Mouse (Mus musculus): ENCODE results near the gene Slc6a17. TPM values are rescaled to one million over a fixed set of nuclear protein-coding genes. Genes with fewer than 3 reads are reported as not detected.

Gene Slc6a17
- polyA plus RNA-seq, 1 experiment: 238 TPM

GRCm38 (mm10) chr3:107458528-107459195 is 59.2 kb downstream of the Slc6a17 start:
- no peak for TF ChIP-seq CTCF (IDR thresholded peaks at IDR 0.05; ENCODE audit: extremely low read depth, insufficient read depth, low read length)
- H3K27ac ChIP-seq (ENCODE audit: insufficient read depth, low read length): peak overlapping the region; percentile 36
- H3K4me1 ChIP-seq (ENCODE audit: control insufficient read depth, insufficient read depth, low read length): peaks cover 4% of the 10 kb centered on the region
- peak overlapping the region; percentile 84 for H3K4me3 ChIP-seq (ENCODE audit: insufficient read depth, low read length)

GRCm38 (mm10) chr3:107458104-107458503 is 59.7 kb downstream of the Slc6a17 start:
- H3K27ac ChIP-seq (ENCODE audit: insufficient read depth, low read length): peak overlapping the region; percentile 36; the same call in 1 of the 2 replicates
- peak overlapping the region; percentile 84 for H3K4me3 ChIP-seq (ENCODE audit: insufficient read depth, low read length)
- no peak for TF ChIP-seq POLR2A (IDR thresholded peaks at IDR 0.05; ENCODE audit: extremely low read depth, insufficient read depth, low read length)
- TF ChIP-seq CTCF (IDR thresholded peaks at IDR 0.05; ENCODE audit: extremely low read depth, insufficient read depth, low read length): no peak
- H3K4me1 ChIP-seq (ENCODE audit: control insufficient read depth, insufficient read depth, low read length): peaks cover 4% of the 10 kb centered on the region

GRCm38 (mm10) chr3:107454280-107454679 is 63.5 kb downstream of the Slc6a17 start:
- peaks cover 5% of the 10 kb centered on the region for H3K4me1 ChIP-seq (ENCODE audit: control insufficient read depth, insufficient read depth, low read length)
- TF ChIP-seq POLR2A (IDR thresholded peaks at IDR 0.05; ENCODE audit: extremely low read depth, insufficient read depth, low read length) (no peak), CTCF (IDR thresholded peaks at IDR 0.05; ENCODE audit: extremely low read depth, insufficient read depth, low read length) (no peak)
- H3K27ac ChIP-seq (ENCODE audit: insufficient read depth, low read length): no peak overlapping the region
- H3K4me3 ChIP-seq (ENCODE audit: insufficient read depth, low read length): no peak overlapping the region

GRCm38 (mm10) chr3:107446822-107447221 is 71.0 kb downstream of the Slc6a17 start:
- no peak overlapping the region for H3K27ac ChIP-seq (ENCODE audit: insufficient read depth, low read length)
- H3K4me3 ChIP-seq (ENCODE audit: insufficient read depth, low read length): no peak overlapping the region
- TF ChIP-seq POLR2A (IDR thresholded peaks at IDR 0.05; ENCODE audit: extremely low read depth, insufficient read depth, low read length): no peak
- TF ChIP-seq CTCF (IDR thresholded peaks at IDR 0.05; ENCODE audit: extremely low read depth, insufficient read depth, low read length): no peak
- H3K4me1 ChIP-seq (ENCODE audit: control insufficient read depth, insufficient read depth, low read length): peaks cover 10% of the 10 kb centered on the region; the same call in 1 of the 2 replicates

- TF ChIP-seq POLR2A (IDR thresholded peaks at IDR 0.05; ENCODE audit: extremely low read depth, insufficient read depth, low read length) (no peak), CTCF (IDR thresholded peaks at IDR 0.05; ENCODE audit: extremely low read depth, insufficient read depth, low read length) (no peak)
- no peak overlapping the region for H3K27ac ChIP-seq (ENCODE audit: insufficient read depth, low read length)
- H3K4me1 ChIP-seq (ENCODE audit: control insufficient read depth, insufficient read depth, low read length): peaks cover 11% of the 10 kb centered on the region; the same call in 1 of the 2 replicates
- H3K4me3 ChIP-seq (ENCODE audit: insufficient read depth, low read length): no peak overlapping the region
Measured at GRCm38 (mm10) chr3:107443866-107444265, 74.0 kb downstream of the Slc6a17 start.

GRCm38 (mm10) chr3:107442191-107442590 is 75.6 kb downstream of the Slc6a17 start:
- TF ChIP-seq POLR2A (IDR thresholded peaks at IDR 0.05; ENCODE audit: extremely low read depth, insufficient read depth, low read length) (peak; percentile 40; the same call in 1 of the 2 replicates), CTCF (IDR thresholded peaks at IDR 0.05; ENCODE audit: extremely low read depth, insufficient read depth, low read length) (no peak)
- H3K27ac ChIP-seq (ENCODE audit: insufficient read depth, low read length): no peak overlapping the region
- H3K4me1 ChIP-seq (ENCODE audit: control insufficient read depth, insufficient read depth, low read length): peaks cover 11% of the 10 kb centered on the region; the same call in 1 of the 2 replicates
- no peak overlapping the region for H3K4me3 ChIP-seq (ENCODE audit: insufficient read depth, low read length)

GRCm38 (mm10) chr3:107441306-107441705 is 76.5 kb downstream of the Slc6a17 start:
- H3K4me3 ChIP-seq (ENCODE audit: insufficient read depth, low read length): no peak overlapping the region
- peaks cover 11% of the 10 kb centered on the region; the same call in 1 of the 2 replicates for H3K4me1 ChIP-seq (ENCODE audit: control insufficient read depth, insufficient read depth, low read length)
- no peak for TF ChIP-seq CTCF (IDR thresholded peaks at IDR 0.05; ENCODE audit: extremely low read depth, insufficient read depth, low read length)
- no peak for TF ChIP-seq POLR2A (IDR thresholded peaks at IDR 0.05; ENCODE audit: extremely low read depth, insufficient read depth, low read length)
- H3K27ac ChIP-seq (ENCODE audit: insufficient read depth, low read length): no peak overlapping the region

- peaks cover 11% of the 10 kb centered on the region; the same call in 1 of the 2 replicates for H3K4me1 ChIP-seq (ENCODE audit: control insufficient read depth, insufficient read depth, low read length)
- no peak overlapping the region for H3K27ac ChIP-seq (ENCODE audit: insufficient read depth, low read length)
- no peak overlapping the region for H3K4me3 ChIP-seq (ENCODE audit: insufficient read depth, low read length)
- TF ChIP-seq POLR2A (IDR thresholded peaks at IDR 0.05; ENCODE audit: extremely low read depth, insufficient read depth, low read length): no peak
Measured at GRCm38 (mm10) chr3:107439280-107439679, 78.5 kb downstream of the Slc6a17 start.

GRCm38 (mm10) chr3:107437666-107438065 is 80.2 kb downstream of the Slc6a17 start:
- H3K27ac ChIP-seq (ENCODE audit: insufficient read depth, low read length): no peak overlapping the region
- TF ChIP-seq CTCF (IDR thresholded peaks at IDR 0.05; ENCODE audit: extremely low read depth, insufficient read depth, low read length) (no peak), POLR2A (IDR thresholded peaks at IDR 0.05; ENCODE audit: extremely low read depth, insufficient read depth, low read length) (no peak)
- peaks cover 8% of the 10 kb centered on the region for H3K4me1 ChIP-seq (ENCODE audit: control insufficient read depth, insufficient read depth, low read length)
- H3K4me3 ChIP-seq (ENCODE audit: insufficient read depth, low read length): no peak overlapping the region

- TF ChIP-seq CTCF (IDR thresholded peaks at IDR 0.05; ENCODE audit: extremely low read depth, insufficient read depth, low read length) (no peak), POLR2A (IDR thresholded peaks at IDR 0.05; ENCODE audit: extremely low read depth, insufficient read depth, low read length) (no peak)
- H3K4me1 ChIP-seq (ENCODE audit: control insufficient read depth, insufficient read depth, low read length): peaks cover 2% of the 10 kb centered on the region; the same call in 1 of the 2 replicates
- no peak overlapping the region for H3K27ac ChIP-seq (ENCODE audit: insufficient read depth, low read length)
- no peak overlapping the region for H3K4me3 ChIP-seq (ENCODE audit: insufficient read depth, low read length)
Measured at GRCm38 (mm10) chr3:107436434-107436833, 81.4 kb downstream of the Slc6a17 start.

Measured in cortical plate, adult 2 months (tissue).